Mouse (Mus musculus): ENCODE measurements around the gene Gm5617.

Gene Gm5617

DNA sequence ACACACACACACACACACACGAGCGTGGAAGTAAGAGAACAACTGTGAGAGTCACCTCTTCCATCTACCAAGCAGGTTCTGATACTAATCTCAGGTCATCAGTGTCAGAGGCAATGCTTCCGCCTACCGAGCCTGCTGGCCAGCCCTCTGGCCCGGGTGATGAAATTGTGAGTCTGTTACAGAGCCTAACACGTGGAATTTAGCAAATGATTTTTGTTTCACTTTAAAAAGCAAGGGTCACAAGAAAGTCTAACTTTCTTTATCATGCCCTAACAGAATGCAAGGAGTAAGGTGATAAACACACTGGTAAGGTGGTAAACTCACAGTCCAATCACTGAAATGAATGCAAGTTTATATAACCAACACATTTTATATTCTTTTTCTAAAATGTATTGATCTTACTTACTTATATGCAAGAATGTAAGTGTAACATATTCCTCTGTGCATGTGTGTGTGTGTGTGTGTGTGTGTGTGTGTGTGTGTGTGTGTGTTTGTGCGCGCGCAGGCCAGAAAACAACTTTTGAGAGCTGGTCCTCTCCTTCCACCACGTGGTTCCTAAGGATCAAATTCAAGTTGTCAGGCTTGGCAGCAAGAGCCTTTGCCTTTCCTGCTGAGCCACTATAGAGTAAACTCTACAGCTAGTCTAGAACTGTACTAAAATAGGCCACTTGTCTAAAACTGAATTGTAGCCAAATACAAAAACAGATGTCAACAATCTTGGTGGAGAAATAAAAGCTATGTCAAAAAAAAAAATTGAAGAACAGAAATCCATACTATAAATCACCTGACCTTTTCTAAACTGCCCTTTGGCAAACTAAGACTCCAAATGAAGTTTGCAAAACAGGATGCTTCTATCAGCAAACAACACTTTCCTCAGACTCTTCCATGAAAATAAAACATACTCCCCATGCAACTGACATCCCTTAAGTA, 18.7 kb upstream of the Gm5617 start:
- Histone ChIP-seq H3K36me3 (ENCODE audit: control insufficient read depth, insufficient read depth, low read length, poor library complexity, severe bottlenecking) (peaks cover 4% of the 10 kb centered on the region; the same call in 1 of the 2 replicates), H3K27me3 (ENCODE audit: control insufficient read depth, insufficient read depth, low read length, poor library complexity, severe bottlenecking) (no peaks in the 10 kb centered on the region)
- no peak for DNase-seq (ENCODE audit: low read depth, low spot score)

DNA sequence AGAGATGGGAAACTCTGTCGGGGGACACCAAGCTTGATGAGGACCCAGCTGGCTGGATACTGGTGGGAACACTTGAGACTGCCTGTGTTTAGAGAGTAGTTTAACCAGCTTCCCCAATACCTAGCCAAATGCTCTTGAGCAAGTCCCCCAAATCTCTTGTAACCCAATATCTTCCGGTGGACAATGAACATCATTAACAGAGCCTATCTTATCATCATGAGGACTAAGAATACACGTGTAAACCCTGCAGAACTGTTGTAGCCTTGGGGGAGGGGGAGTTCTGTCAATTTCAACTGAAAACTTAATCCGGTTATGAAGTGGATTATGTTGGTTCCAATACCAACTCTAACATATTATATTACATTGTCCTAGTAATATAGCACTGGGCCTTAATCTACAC, 16.4 kb upstream of the Gm5617 start:
- DNase-seq (ENCODE audit: low read depth, low spot score): no peak
- Histone ChIP-seq H3K27me3 (ENCODE audit: control insufficient read depth, insufficient read depth, low read length, poor library complexity, severe bottlenecking) (no peaks in the 10 kb centered on the region), H3K36me3 (ENCODE audit: control insufficient read depth, insufficient read depth, low read length, poor library complexity, severe bottlenecking) (peaks cover 4% of the 10 kb centered on the region; the same call in 1 of the 2 replicates)

DNA sequence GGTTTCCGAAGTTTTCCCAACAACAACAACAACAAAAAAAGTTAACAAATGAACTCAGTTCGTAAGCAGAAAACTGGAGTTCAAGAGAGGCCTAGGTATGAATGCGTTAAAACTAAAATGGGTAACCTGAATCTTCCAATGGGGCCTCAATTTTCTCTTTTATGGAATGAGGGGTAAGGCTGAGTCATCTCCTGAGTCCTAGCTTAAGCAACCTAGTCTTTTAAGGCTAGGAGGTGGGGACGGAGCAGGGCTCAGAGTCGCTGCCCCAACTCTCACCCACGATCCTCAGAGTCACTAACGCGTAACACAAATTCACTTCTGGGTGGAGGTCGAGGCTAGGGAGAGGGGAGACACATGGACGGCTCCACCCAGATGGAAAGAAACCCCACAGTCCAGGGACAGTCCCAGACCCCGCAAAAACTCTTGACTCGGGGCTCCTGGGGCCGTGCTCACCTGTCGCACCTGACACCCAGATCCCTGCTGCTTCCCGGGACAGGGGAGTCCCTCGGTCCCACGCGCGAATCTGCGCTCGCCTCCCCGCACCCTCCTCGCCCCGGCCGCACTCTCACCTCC, 15.3 kb upstream of the Gm5617 start:
- H3K36me3 ChIP-seq (ENCODE audit: control insufficient read depth, insufficient read depth, low read length, poor library complexity, severe bottlenecking): peaks cover 4% of the 10 kb centered on the region; the same call in 1 of the 2 replicates
- H3K27me3 ChIP-seq (ENCODE audit: control insufficient read depth, insufficient read depth, low read length, poor library complexity, severe bottlenecking): no peaks in the 10 kb centered on the region
- DNase-seq (ENCODE audit: low read depth, low spot score): no peak

DNA sequence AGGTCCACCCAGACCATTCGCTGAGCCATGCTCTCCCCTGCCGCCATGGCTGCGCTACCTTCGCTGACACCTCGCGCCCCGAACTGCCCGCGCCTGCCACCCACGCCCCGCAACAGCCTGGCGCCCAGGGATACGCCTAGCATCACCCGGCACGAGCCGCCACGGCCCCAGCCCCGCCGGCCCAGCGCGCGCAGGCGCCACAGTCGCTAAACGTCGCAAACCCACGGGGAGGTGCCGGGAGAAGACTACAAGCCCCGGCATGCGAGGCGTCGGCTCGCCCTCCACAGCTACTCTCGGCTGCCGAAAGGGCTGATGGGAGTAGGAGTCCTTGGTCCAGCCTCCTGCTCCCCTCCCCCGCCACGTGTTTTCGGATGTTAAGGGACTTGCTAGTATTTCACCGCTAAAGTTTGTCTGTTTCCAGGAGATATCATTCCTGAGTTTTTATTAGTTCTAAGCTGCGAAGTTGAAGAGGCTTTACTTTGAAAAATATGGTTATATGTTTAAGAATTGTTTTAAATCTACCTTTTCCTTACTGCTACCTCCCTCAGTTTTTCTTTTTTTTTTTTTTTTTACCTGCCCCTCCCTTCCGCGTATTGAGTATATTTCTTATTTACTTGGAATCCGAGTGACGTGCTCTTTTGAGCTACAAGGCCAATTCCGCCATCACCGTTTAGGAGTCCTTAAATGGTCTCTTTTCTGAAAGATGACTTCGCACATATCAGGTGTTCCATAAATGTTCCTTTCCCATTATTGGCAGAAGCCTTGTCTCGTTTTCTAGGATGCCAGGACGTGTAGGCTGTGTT, 14.6 kb upstream of the Gm5617 start, which contains the start of gene Rexo2:
Gene Rexo2, minus strand, starts transcription at position 213 of the 803 bp plus-strand sequence.
- DNase-seq (ENCODE audit: low read depth, low spot score): peak; percentile 96
- H3K36me3 ChIP-seq (ENCODE audit: control insufficient read depth, insufficient read depth, low read length, poor library complexity, severe bottlenecking): peaks cover 7% of the 10 kb centered on the region; the same call in 1 of the 2 replicates
- H3K27me3 ChIP-seq (ENCODE audit: control insufficient read depth, insufficient read depth, low read length, poor library complexity, severe bottlenecking): no peaks in the 10 kb centered on the region

GRCm38 (mm10) chr9:48481214-48482134, 13.8 kb upstream of the Gm5617 start:
- DNase-seq (ENCODE audit: low read depth, low spot score): no peak
- Histone ChIP-seq H3K36me3 (ENCODE audit: control insufficient read depth, insufficient read depth, low read length, poor library complexity, severe bottlenecking) (peaks cover 7% of the 10 kb centered on the region; the same call in 1 of the 2 replicates), H3K27me3 (ENCODE audit: control insufficient read depth, insufficient read depth, low read length, poor library complexity, severe bottlenecking) (no peaks in the 10 kb centered on the region)

DNA sequence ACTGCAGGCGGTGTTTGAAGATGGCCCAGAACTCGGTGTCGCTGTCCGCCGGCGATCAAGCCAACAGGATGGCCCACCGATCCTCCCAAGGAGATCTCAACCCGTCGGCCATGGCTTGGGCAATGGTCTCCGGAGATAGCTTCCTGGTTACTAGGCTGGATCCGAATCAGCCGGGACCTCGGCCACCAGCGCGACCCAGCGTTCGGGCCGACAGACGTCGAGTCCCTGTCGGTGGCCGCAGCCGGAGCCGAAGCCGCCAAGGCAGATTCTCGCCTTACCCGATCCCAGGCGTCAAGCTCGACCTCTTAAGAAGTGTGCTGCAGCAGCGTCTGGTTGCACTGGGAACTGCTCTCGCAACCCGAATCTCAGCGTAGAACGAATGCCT, 298 bp downstream of the Gm5617 start:
- no peak for DNase-seq (ENCODE audit: low read depth, low spot score)
- peaks cover 6% of the 10 kb centered on the region for H3K36me3 ChIP-seq (ENCODE audit: control insufficient read depth, insufficient read depth, low read length, poor library complexity, severe bottlenecking)
- no peaks in the 10 kb centered on the region for H3K27me3 ChIP-seq (ENCODE audit: control insufficient read depth, insufficient read depth, low read length, poor library complexity, severe bottlenecking)

DNA sequence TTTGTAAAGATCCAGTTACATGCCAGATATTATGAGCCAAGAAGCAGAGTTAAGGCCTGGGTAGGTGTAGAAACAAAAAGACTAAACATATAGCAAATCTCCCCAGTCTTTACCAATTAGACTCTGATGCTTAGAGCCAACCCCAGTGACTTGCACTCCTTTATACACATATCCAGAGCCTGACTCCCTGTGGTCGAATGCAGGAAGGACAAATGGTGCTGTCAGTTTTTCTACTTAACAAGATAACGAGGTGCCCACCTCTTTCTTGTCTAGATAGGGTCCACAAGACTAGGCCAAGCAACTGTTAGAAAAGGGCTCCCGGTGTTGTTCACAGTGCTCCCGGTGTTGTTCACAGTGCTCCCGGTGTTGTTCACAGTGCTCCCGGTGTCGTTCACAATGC, 6.0 kb downstream of the Gm5617 start:
- Histone ChIP-seq H3K36me3 (ENCODE audit: control insufficient read depth, insufficient read depth, low read length, poor library complexity, severe bottlenecking) (no peaks in the 10 kb centered on the region), H3K27me3 (ENCODE audit: control insufficient read depth, insufficient read depth, low read length, poor library complexity, severe bottlenecking) (no peaks in the 10 kb centered on the region)
- DNase-seq (ENCODE audit: low read depth, low spot score): no peak

GRCm38 (mm10) chr9:48503001-48503400, 7.8 kb downstream of the Gm5617 start:
- Histone ChIP-seq H3K27me3 (ENCODE audit: control insufficient read depth, insufficient read depth, low read length, poor library complexity, severe bottlenecking) (no peaks in the 10 kb centered on the region), H3K36me3 (ENCODE audit: control insufficient read depth, insufficient read depth, low read length, poor library complexity, severe bottlenecking) (no peaks in the 10 kb centered on the region)
- no peak for DNase-seq (ENCODE audit: low read depth, low spot score)

DNA sequence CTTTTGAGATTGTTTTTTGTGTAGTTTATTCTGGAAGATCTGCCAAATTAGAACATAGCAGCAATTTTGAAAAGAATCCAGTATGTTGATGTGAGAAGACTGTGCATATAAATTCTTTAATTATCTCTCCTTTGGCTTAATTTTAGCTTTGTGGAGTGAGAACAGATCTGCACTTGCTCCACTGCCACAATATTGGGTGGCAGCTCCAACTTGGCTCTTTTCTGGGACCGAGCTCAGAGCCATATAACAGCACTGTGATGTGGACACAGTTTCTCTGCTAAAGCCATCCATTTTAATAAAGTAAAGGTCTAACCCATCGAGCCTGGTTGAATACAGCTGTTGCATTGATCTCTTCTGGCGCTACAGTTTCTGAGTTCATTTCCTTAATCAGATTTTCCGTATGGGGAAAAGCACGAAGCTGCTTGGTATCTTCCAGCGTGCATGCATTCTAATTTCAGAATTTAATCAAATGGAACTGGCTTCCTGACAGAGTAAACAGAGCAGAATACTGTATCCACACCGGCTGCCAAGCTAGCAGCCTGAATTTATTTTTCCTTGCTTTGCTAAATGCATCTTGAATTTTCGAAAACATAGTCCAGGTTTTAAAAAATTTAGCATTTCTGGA, 9.6 kb downstream of the Gm5617 start:
- Histone ChIP-seq H3K27me3 (ENCODE audit: control insufficient read depth, insufficient read depth, low read length, poor library complexity, severe bottlenecking) (no peaks in the 10 kb centered on the region), H3K36me3 (ENCODE audit: control insufficient read depth, insufficient read depth, low read length, poor library complexity, severe bottlenecking) (no peaks in the 10 kb centered on the region)
- no peak for DNase-seq (ENCODE audit: low read depth, low spot score)

GRCm38 (mm10) chr9:48510134-48510533, 14.9 kb downstream of the Gm5617 start:
- no peak for DNase-seq (ENCODE audit: low read depth, low spot score)
- no peaks in the 10 kb centered on the region for H3K27me3 ChIP-seq (ENCODE audit: control insufficient read depth, insufficient read depth, low read length, poor library complexity, severe bottlenecking)
- no peaks in the 10 kb centered on the region for H3K36me3 ChIP-seq (ENCODE audit: control insufficient read depth, insufficient read depth, low read length, poor library complexity, severe bottlenecking)

DNA sequence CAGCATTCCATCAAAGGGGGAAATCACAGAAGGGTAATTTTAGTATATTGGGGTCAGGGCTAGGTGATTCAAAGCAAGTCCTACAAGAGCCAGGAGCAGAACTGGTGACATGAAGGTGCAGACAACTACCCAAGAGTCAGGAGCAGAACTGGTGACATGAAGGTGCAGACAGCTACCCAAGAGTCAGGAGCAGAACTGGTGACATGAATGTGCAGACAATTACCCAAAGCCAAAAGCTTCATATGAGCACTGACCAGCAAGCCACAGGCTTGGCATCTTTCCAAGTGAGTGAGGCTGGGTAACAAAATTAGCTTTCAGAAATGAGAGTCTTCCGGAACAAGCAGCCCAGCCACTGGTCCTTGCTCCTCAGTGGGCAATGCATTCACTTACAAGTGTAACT, 20.1 kb downstream of the Gm5617 start:
- peak; percentile 30 for DNase-seq (ENCODE audit: low read depth, low spot score)
- no peaks in the 10 kb centered on the region for H3K36me3 ChIP-seq (ENCODE audit: control insufficient read depth, insufficient read depth, low read length, poor library complexity, severe bottlenecking)
- H3K27me3 ChIP-seq (ENCODE audit: control insufficient read depth, insufficient read depth, low read length, poor library complexity, severe bottlenecking): no peaks in the 10 kb centered on the region

GRCm38 (mm10) chr9:48516615-48517371, 21.6 kb downstream of the Gm5617 start:
- Histone ChIP-seq H3K27me3 (ENCODE audit: control insufficient read depth, insufficient read depth, low read length, poor library complexity, severe bottlenecking) (no peaks in the 10 kb centered on the region), H3K36me3 (ENCODE audit: control insufficient read depth, insufficient read depth, low read length, poor library complexity, severe bottlenecking) (no peaks in the 10 kb centered on the region)
- no peak for DNase-seq (ENCODE audit: low read depth, low spot score)

All from splenic B cell, adult 2 months (primary cell).